Mouse (Mus musculus): ENCODE measurements around the gene Krt1.

GRCm38 (mm10) chr15:101817875-101818274, 32.7 kb downstream of the Krt1 start, which contains the start of gene Krt2:
- TF ChIP-seq EP300 (IDR thresholded peaks at IDR 0.05) = no peak
- TF ChIP-seq CTCF (IDR thresholded peaks at IDR 0.05) = no peak
